13 mouse cellular contexts compared by ENCODE assay signal in genomic region chr1:39196126-39196525, GRCm38 (mm10). TPM values are rescaled to one million over a fixed set of nuclear protein-coding genes. Genes with fewer than 3 reads are reported as not detected.
DNase-seq lines count a peak whose midpoint lies in the region; ATAC-seq and TF ChIP-seq lines count a peak whose summit lies in the region.
"Had no signal": no experiment of that assay in that cellular context is flagged by ENCODE, and none has a peak within 500 bp of the region (broad histone marks: within the 10 kb centered on the region; RNA-seq: fewer than 3 reads in every experiment).

No protein-coding gene starts in this region.

- no peak for TF ChIP-seq CTCF in forebrain, postnatal 0 days (IDR thresholded peaks at IDR 0.05; ENCODE audit: low read depth)
- TF ChIP-seq CTCF in left cerebral cortex, adult 2 months (IDR thresholded peaks at IDR 0.05), result no peak

- no peak for ATAC-seq in forebrain, postnatal 0 days
- ATAC-seq in forebrain, embryonic 13.5 days, result no peak
- ATAC-seq in megakaryocyte, adult 5-6 weeks (ENCODE audit: poor library complexity, severe bottlenecking), result no peak

- no peak overlapping the region for H3K4me3 ChIP-seq in forebrain, postnatal 0 days (ENCODE audit: low read depth, low read length)
- H3K4me3 ChIP-seq in forebrain, embryonic 13.5 days, result no peak overlapping the region
- H3K4me3 ChIP-seq in left cerebral cortex, adult 2 months, result peak overlapping the region; percentile 73; the same call in 1 of the 2 replicates
- H3K4me3 ChIP-seq: hindbrain, embryonic 12.5 days had no signal

- intact Hi-C loops in left cerebral cortex, adult 2 months (cut with DNase I), result loop anchor here (5.0 to 10.0 kb wide), 2 partner anchors 146 to 339 kb away; partner anchors contain the start of gene Cnot11

- no peaks in the 10 kb centered on the region for H3K36me3 ChIP-seq in forebrain, postnatal 0 days (ENCODE audit: insufficient read depth)
- no peaks in the 10 kb centered on the region for H3K36me3 ChIP-seq in forebrain, embryonic 13.5 days (ENCODE audit: poor library complexity, severe bottlenecking)
- H3K36me3 ChIP-seq: hindbrain, embryonic 12.5 days had no signal

- H3K27me3 ChIP-seq in forebrain, postnatal 0 days (ENCODE audit: insufficient read depth, low read length), result peaks cover 21% of the 10 kb centered on the region
- peaks cover 52% of the 10 kb centered on the region for H3K27me3 ChIP-seq in forebrain, embryonic 13.5 days

- no peaks in the 10 kb centered on the region for H3K9me3 ChIP-seq in forebrain, postnatal 0 days (ENCODE audit: low read length)
- H3K9me3 ChIP-seq in forebrain, embryonic 13.5 days (replicated peaks), result no peaks in the 10 kb centered on the region
- H3K9me3 ChIP-seq: hindbrain, embryonic 12.5 days had no signal

- no peak overlapping the region for H3K4me2 ChIP-seq in forebrain, postnatal 0 days (ENCODE audit: low read depth)
- no peak overlapping the region for H3K4me2 ChIP-seq in forebrain, embryonic 13.5 days
- H3K4me2 ChIP-seq: hindbrain, embryonic 12.5 days; liver, embryonic 11.5 days had no signal

- DNase-seq in forebrain, postnatal 0 days, result peak; percentile 26
- DNase-seq in left cerebral cortex, adult 2 months (ENCODE audit: extremely low spot score in 1 of 2, low spot score in 2 of 2), result no peak
- DNase-seq in left cerebral cortex, adult 18-20 months (ENCODE audit: low spot score in 2 of 2), result no peak
- peak; percentile 74 for DNase-seq in brain, adult 2 months (ENCODE audit: low read depth, low spot score)
- peak; percentile 66 for DNase-seq in retina, postnatal 1 day
- no peak for DNase-seq in natural killer cell, adult 2 months (ENCODE audit: low spot score in 2 of 2)
- DNase-seq: B cell, adult 2 months; kidney, adult 18-20 months had no signal

- no peak overlapping the region for H3K9ac ChIP-seq in forebrain, postnatal 0 days
- no peak overlapping the region for H3K9ac ChIP-seq in forebrain, embryonic 13.5 days
- H3K9ac ChIP-seq: hindbrain, embryonic 12.5 days had no signal

- no peak overlapping the region for H3K27ac ChIP-seq in forebrain, postnatal 0 days (ENCODE audit: low read depth, low read length)
- no peak overlapping the region for H3K27ac ChIP-seq in forebrain, embryonic 13.5 days
- H3K27ac ChIP-seq in left cerebral cortex, adult 2 months, result no peak overlapping the region
- H3K27ac ChIP-seq: hindbrain, embryonic 12.5 days had no signal

- 31% methylated on average over 6 of the region's 6 CpGs for WGBS in forebrain, postnatal 0 days
- 23% methylated on average over 6 of the region's 6 CpGs for WGBS in forebrain, embryonic 13.5 days

- H3K4me1 ChIP-seq in forebrain, postnatal 0 days (ENCODE audit: insufficient read depth), result no peaks in the 10 kb centered on the region
- peaks cover 21% of the 10 kb centered on the region for H3K4me1 ChIP-seq in forebrain, embryonic 13.5 days

RNA-seq across cellular contexts. Expression of gene Npas2, which starts 2.6 kb away (rescaled TPM):
- total RNA-seq in forebrain, postnatal 0 days (2014; rRNA removed), result 4.6 and 13.1 TPM in 2 replicates
- polyA plus RNA-seq in forebrain, postnatal 0 days (2015; fragmentation: Nextera tagmentation; extraction: Ambion mirVana), result 3.0 and 3.3 TPM in 2 replicates
- polyA plus RNA-seq in forebrain, embryonic 13.5 days (2015; fragmentation: Nextera tagmentation; extraction: Ambion mirVana), result 0.15 and 0.37 TPM in 2 replicates
- 10 to 100 TPM; 65.7 to 75.6 TPM for total RNA-seq in left cerebral cortex, adult 2 months (2021)
- total RNA-seq in left cerebral cortex, adult 18-20 months (2021), result 10 to 100 TPM; 58.8 to 70.4 TPM
- total RNA-seq in megakaryocyte, adult 5-6 weeks (2015), result not detected in 2 replicates
- total RNA-seq in megakaryocyte, adult 5-6 weeks (2017), result not detected in 2 replicates
- total RNA-seq: monocyte, adult 5-6 weeks had no signal

Comparison
In these comparisons a context has a peak if more than half of its experiments do, and no peak if none do; other contexts are left out.
1. DNase-seq: peak in forebrain, postnatal 0 days (single experiment), brain, adult 2 months (single experiment) and retina, postnatal 1 day (single experiment); none in left cerebral cortex, adult 2 months (0 of 2), left cerebral cortex, adult 18-20 months (0 of 2) and natural killer cell, adult 2 months (0 of 2).